Mouse (Mus musculus) Muller cell, postnatal 12 days (primary cell): ENCODE results near the gene BC067074.
"Not testable (repeated sequence)": the region's sequence is repeated elsewhere in the genome, so short reads cannot be mapped to it uniquely, and the experiment has no call there.

Experiments
- DNase-seq: peaks from one replicate; pipeline ENCODE4 v3.0.0-alpha.2; 2015; ENCODE audit errors: inconsistent ontology term

BC067074 gene

GRCm38 (mm10) chr13:113374084-113374405, 81.1 kb downstream of the BC067074 start:
- peak; percentile 77 for DNase-seq

- DNase-seq: no peak
Observed at GRCm38 (mm10) chr13:113377631-113378030, 84.7 kb downstream of the BC067074 start.

GRCm38 (mm10) chr13:113378980-113379410, 86.0 kb downstream of the BC067074 start:
- peak; percentile 20 for DNase-seq

- no peak for DNase-seq
Observed at GRCm38 (mm10) chr13:113379766-113380309, 86.9 kb downstream of the BC067074 start.

- DNase-seq: no peak
Observed at GRCm38 (mm10) chr13:113381710-113382109, 88.8 kb downstream of the BC067074 start.

GRCm38 (mm10) chr13:113382201-113382600, 89.2 kb downstream of the BC067074 start:
- DNase-seq: no peak

- not testable (repeated sequence) for DNase-seq
Observed at GRCm38 (mm10) chr13:113382770-113383169, 89.8 kb downstream of the BC067074 start.

- DNase-seq: no peak
Observed at GRCm38 (mm10) chr13:113393386-113393785, 100.4 kb downstream of the BC067074 start.

- DNase-seq: no peak
Observed at GRCm38 (mm10) chr13:113394591-113394990, 101.6 kb downstream of the BC067074 start.

- no peak for DNase-seq
Observed at GRCm38 (mm10) chr13:113397006-113397520, 104.1 kb downstream of the BC067074 start.

- no peak for DNase-seq
Observed at GRCm38 (mm10) chr13:113401373-113402010, 108.5 kb downstream of the BC067074 start.

- peak; percentile 61 for DNase-seq
Observed at GRCm38 (mm10) chr13:113403706-113404105, 110.7 kb downstream of the BC067074 start.

- peak; percentile 45 for DNase-seq
Observed at GRCm38 (mm10) chr13:113404172-113404571, 111.2 kb downstream of the BC067074 start.

- no peak for DNase-seq
Observed at GRCm38 (mm10) chr13:113409941-113410340, 117.0 kb downstream of the BC067074 start.

- DNase-seq: no peak
Observed at GRCm38 (mm10) chr13:113415527-113415926, 122.6 kb downstream of the BC067074 start.

- no peak for DNase-seq
Observed at GRCm38 (mm10) chr13:113416986-113417385, 124.0 kb downstream of the BC067074 start.

- peak; percentile 78 for DNase-seq
Observed at GRCm38 (mm10) chr13:113417757-113418483, 125.0 kb downstream of the BC067074 start.

GRCm38 (mm10) chr13:113418632-113419031, 125.7 kb downstream of the BC067074 start:
- no peak for DNase-seq

GRCm38 (mm10) chr13:113421472-113421871, 128.5 kb downstream of the BC067074 start:
- no peak for DNase-seq

GRCm38 (mm10) chr13:113423825-113424224, 130.9 kb downstream of the BC067074 start:
- no peak for DNase-seq

GRCm38 (mm10) chr13:113425907-113426306, 132.9 kb downstream of the BC067074 start:
- no peak for DNase-seq
